Mouse (Mus musculus): ENCODE results near the gene Rlf.

Gene Rlf

DNA sequence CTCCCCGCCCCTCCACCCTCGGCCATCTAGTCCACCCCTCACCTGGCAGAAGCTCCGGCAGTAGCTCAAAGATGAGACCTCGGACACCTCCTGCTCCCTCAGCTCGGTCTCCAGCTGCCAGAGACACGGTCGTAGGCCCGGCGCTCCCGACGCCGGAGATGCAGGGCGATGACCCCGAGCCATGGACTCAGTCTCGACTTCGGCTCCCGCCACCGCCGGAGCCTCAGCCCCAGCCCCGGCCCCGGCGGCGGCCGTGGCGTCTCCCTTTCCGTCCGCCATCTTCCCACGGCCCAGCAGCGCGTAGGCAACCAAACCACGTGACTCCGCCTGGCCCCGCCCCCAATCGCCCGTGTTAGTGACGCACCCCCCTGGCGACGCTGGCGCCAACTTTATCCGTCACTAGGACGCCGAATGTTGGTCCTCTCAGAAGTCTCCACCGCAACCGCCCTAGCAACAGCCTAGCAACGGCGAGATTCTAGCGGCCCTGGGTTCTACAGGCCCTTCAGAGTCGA, at the start of gene Rlf:
Gene Rlf (minus strand): TSS at position 292 of the 512 bp plus-strand sequence.
- CTCF ChIA-PET = interaction anchor here (0.7 to 1.5 kb wide), 3 partner anchors 16 to 1937 kb away, joined by 3 to 4 read pairs (median 4); no protein-coding TSS in a partner anchor

DNA sequence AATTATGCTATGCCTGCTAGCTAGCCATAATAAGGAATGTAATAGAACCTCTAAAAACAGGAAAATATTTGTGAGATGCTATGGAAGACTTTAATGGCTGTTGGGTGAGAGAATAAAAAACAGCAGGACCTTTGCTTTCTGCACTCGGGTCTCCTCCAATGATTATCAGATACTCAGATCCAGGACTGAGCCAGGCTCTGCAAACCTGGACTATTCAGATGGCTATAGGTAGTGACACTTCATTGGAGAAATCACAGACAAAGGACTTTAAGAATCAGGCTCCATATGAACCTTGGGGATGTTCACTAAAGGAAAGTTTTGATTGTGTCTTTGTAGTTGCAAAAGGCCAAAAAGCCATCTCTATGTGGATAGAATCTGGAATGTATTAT, 26.7 kb upstream of the Rlf start:
- CTCF ChIA-PET = no interaction called here

DNA sequence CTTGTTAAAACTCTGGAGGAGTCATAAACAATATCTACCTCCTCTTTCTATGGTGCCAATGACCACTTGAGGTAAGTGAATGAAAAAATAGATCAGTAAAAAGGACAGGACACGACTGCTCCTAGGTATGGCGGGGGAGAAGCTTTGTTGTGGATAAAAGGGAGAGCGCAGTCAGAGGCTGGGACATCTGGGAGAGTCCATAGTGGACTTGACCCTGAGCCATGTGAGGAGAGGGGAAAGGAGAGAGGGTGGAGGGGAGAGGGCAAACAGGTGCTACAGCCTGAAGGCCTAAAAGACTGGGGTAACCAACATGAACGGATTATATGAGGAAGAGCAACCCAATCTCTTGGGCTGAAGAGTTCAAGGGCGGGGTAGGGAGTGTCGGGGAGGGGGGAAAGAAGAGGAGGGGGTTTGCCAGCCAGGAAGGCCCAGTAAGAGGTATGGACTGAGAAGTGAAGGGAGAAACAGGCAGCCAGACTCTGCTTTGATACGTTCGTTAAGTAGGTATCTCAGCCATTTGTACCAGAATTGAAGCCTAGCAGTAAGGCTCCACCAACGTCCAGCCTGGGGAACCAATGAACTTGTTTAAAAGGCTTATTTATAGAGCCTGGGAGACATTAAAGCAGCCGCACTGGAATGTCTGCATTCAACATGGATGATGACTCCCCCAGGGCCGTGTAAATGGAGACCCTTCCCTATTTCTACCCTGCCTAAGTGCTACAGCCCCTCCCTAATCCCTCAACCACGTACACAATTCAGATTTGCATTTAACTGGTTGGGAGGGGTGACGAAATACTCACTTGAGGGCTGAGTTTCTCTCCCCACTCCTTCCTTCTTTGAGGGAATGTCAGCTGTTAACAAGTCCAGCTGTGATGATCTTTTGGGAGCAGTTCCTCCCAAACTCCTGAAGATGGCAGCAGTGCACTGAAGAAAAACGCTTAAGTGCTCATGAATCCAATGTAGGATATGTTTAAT, 26.0 kb upstream of the Rlf start:
- CTCF ChIA-PET = interaction anchor here (0.7 kb wide), 1 partner anchor 433 kb away, joined by 3 read pairs; no protein-coding TSS in a partner anchor

DNA sequence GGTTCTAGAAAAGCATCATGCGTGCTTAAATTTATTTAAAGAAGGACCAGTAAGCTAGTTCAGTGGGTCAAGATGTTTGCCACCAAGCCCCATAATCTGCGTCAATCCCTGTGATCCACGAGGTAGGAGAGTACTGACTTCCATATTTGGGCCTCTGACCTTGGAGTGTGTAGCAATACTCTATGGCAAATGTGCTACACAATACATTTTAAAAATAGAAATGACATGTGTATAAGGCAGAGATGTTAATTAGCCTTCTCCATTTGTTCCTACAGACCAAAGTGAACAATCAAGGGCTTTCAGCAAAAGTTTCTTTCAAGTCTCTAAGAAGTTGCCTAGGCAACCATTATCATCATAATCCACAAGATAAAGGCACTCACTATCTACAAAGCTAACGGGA, 25.0 kb upstream of the Rlf start:
- CTCF ChIA-PET = interaction anchor here (0.7 kb wide), 1 partner anchor 432 kb away, joined by 3 read pairs; no protein-coding TSS in a partner anchor

DNA sequence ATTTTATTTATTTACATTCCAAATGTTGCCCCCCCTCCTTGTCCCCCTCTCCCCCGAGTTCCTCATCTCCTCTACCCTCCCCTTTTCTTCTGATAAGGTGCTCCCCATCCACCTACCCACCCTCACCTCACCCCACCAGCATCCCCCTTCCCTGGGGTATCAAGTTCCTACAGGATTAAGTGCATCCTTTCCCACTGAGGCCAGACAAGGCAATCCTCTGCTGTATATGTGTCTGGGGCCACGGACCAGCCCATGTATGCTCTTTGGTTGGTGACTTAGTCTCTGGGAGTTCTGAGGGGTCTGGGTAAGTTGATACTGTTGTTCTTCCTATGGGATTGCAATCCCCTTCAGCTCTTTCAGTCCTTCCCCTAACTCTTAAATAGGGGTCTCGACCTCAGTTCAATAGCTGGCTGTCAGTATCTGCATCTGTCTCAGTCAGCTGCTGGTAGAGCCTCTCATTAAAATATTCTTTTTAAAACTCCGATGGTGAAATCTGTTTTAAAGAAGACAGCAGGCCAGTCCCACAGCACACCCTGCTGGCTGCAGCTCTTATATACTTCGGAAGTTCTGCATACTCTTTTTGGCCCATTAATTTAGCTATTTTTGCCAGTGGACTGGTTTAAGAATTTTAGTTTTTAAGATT, 17.0 kb upstream of the Rlf start:
- CTCF ChIA-PET = no interaction called here

DNA sequence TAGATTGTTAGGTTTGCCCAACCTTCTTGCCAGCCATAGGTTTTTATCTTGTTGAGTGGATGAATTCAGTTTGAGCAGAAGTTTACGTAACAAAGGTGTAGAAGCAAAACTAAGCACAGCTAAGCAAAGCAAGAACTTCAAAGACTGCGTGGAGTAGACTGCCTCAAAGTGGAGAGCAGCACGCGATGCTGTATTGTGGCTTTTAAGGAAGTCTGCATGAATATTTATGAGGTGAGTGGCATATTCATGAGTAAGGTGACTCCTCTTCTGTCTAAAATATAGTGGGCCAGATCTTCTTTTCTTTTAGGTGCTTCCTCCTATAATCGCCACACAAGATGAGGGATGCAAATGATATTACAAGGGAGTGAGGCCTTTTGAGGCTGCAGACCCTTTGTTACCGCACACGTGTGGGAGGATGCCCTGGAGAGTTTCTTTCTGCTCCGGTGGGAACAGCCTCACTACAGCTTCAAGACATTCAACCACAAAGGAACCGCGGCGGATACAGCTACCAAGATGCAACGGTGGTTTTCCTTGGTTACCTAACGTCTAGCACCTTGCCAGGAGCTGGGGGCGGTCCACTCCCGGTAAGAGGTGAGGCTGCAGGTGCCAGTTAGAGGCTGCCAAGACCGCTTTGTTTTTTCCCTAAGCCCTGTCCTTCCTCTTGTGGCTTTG, 16.2 kb upstream of the Rlf start:
- CTCF ChIA-PET = no interaction called here

DNA sequence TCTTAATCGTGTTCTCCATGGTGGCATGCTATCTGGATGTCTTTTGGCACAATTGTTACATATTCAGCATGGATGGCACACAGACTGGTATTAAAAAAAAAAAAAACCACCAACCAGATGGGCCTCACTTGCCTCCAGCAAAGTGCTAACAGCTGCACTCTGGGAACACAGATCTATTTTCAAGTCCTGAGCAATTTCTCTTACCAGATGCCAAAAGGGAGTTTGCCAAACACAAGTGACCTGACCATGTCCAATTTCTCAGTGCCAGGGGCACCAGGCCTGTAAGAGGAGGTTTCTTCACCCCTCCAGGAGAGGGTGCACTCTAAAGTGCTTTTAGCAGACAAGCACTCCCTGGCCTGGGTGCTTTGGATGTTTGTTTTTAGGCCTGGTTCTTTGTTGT, 12.2 kb upstream of the Rlf start:
- CTCF ChIA-PET = no interaction called here

DNA sequence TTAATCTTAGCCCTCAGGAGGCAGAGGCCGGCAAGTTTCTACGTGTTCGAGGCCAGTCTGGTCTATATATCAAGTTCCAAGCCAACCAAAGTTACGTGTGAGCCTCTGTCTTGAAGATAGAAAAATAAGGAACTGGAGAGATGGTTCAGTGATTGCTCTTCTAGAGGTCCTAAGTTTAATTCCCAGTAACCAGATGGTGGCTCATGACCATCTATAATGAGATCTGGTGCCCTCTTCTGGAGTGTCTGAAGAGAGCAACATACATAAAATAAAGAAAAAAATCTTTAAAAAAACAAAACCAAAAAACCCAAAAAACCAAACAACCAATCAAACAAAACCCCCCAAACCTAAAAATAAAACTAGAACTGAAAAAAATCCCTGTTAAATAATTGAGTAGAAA, 10.3 kb upstream of the Rlf start:
- CTCF ChIA-PET = no interaction called here

DNA sequence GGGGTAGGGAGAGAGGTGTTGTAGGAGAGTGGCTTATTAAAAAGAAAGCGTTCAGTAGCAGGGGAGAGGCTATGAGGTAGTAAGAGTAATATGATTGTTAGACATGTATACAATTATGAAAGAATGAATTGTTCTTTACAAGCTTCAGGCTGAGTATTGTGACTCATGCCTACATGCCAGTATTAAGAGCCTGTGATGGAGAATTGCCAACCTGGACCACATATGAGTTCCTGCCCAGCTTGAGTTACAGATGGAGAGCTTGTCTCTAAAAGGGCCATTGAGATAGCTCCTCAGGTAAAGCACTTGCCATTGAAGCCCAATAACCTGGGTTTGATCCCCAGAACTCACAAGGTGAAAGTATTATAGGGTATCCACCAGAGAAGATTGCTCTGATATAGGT, 8.3 kb upstream of the Rlf start:
- CTCF ChIA-PET = interaction anchor here (0.6 to 0.7 kb wide), 2 partner anchors 42 to 182 kb away, joined by 4 to 18 read pairs; no protein-coding TSS in a partner anchor

DNA sequence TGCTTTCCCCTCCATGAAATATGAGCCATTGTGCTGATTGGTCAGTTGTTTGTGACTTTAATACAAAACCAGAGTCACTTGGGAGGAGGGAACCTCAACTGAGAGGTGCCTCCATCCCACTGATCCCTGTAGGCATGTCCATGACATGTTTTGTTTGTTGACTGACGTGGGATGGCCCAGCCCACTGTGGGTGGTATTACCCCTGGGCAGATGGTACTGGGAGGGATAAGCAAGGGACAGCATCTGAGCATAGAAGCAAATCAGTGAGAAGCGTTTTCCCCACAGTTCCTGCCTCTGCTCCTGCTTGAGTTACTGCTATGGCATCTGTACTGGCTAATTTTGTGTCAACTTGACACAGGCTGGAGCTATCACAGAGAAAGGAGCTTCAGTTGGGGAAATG, 1.3 kb upstream of the Rlf start:
- CTCF ChIA-PET = no interaction called here

DNA sequence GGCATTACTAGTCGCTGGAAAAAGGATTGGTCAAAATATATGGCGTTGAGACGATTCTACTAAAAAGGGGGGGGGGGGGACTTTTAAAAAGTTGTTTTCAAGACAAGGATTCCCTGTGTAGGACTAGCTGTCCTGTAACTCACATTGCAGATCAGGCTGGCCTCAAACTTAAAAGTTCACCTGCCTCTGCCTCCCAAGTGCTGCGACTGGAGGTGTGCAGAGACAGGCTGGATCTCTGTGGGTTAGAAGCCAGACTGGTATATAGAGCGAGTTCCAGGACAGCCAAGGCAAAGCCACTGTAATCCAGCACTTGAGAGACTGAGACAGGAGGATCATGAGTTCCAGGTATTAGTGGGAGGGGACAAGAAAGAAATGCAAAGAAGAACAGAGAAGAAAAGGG, 605 bp upstream of the Rlf start:
- CTCF ChIA-PET = interaction anchor here (0.6 kb wide), 1 partner anchor 13 kb away, joined by 3 read pairs; no protein-coding TSS in a partner anchor

DNA sequence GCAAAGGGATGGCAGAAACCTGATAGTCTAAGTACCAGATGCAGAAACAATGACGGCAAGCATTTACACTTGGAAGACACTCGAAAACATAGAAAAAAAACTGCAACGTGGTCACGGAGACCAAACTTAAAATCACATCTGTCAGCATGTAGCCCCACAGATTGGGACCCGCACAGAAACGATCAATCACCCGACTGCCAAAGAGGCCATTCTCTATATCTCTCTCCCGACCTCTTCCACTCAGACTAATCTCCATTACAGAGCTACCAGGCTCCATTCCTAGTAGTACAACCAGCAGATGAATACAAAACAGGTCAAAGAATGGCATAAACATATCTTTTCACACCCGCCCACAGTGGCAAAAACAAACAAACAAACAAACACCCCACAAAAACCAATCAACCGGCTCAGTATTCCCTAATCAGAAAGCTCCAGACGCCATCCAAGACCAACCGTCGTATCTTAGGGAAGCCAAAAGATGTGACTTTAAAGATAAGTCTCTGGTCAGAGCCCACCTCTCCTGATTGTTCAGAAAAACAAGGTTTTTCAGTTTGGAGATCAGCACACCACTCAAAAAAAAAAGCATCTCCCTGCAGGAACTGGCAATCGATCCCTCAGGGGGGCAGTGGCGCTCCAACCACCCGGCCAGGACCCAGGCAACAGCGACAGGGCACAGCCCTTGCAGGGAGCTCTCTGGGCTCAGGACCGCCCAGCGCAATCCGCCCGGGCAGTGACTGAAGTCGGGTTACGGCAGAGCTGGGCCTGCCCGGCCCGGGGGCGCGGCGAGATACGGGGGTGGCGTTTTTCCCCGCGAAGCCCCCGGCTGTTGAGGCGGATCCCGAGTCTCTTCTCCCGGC, 720 bp downstream of the Rlf start:
- CTCF ChIA-PET = interaction anchor here (0.7 to 1.5 kb wide), 3 partner anchors 15 to 1936 kb away, joined by 3 to 4 read pairs (median 4); no protein-coding TSS in a partner anchor

DNA sequence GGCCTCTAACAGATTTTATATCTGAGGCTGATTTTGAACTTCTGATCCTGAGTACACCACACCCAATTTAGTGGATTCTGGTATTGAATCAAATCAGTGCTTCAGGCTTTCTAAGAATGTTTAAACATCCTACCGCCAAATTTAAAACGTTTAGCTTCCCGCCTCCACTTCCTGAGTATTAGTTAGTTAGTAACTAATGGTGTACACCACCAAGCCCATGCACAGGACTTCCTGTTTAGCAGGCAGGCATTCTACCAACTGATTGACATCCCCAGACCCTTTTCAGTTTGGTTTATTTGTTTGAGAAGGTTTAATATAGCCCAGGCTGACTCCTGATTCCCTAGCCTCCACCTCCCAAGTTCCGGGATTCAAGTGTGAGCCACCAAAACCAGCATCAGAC, 6.0 kb downstream of the Rlf start:
- CTCF ChIA-PET = interaction anchor here (0.6 kb wide), 1 partner anchor 54 kb away, joined by 3 read pairs; no protein-coding TSS in a partner anchor

DNA sequence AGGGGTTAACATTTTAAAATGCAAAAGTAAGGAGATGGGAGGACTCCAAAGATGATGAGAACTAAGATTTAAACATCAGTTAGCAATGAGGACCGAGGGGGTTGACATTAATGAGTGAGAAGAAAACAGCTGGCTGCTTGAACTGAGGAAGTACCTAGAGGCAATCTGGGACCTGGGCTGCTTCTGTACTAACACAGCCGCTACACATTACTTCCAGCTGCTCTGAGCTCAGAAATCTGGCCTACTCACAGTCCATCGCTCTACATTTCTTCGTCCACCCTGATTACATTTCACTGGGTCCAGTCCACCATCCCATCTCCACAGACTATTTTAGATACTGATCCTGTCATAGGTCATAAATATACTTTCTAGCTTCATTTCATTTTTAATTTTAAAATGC, 17.0 kb downstream of the Rlf start:
- CTCF ChIA-PET = no interaction called here

DNA sequence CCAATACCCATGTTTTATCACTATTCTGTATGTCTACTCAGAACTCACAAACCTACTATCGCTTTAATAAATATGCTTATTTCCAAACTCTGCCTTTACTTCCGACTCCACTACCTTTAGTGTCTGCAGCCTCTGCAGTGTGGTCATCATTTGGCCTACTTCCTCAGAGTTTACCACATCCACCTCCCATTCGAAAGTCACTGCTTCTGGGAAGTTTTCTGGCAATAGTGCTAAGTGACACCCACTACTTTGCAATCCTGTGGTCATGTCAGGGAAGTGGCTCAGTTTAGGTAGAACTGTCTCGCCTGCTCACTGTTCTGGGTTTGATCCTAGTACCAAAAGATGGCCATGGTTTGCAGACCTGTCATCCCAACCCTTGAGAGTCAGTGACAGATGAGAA, 17.9 kb downstream of the Rlf start:
- CTCF ChIA-PET = interaction anchor here (0.6 to 0.7 kb wide), 3 partner anchors 449 to 1640 kb away, joined by 3 read pairs; partner anchors contain the start of gene Kcnq4

DNA sequence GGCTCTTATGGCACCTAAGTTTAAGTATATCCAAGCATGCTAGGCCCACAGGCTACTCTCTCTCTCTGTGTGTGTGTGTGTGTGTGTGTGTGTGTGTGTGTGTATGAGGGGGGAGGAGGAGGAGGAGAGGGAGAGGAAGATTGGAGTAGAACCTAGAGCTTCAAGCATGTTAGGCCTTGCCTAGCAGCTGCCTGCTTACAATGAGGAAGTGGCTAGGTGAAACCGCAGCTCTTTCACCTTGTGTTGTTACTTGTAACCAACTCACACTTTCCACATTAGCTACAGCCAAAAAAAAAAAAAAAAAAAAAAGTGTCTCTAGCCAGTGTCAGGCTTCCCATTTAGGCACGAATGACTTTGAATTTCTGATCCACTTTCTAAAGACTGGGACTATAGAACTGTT, 18.7 kb downstream of the Rlf start:
- CTCF ChIA-PET = interaction anchor here (0.6 to 0.7 kb wide), 4 partner anchors 227 to 1669 kb away, joined by 3 read pairs; partner anchors contain the start of gene Kcnq4

DNA sequence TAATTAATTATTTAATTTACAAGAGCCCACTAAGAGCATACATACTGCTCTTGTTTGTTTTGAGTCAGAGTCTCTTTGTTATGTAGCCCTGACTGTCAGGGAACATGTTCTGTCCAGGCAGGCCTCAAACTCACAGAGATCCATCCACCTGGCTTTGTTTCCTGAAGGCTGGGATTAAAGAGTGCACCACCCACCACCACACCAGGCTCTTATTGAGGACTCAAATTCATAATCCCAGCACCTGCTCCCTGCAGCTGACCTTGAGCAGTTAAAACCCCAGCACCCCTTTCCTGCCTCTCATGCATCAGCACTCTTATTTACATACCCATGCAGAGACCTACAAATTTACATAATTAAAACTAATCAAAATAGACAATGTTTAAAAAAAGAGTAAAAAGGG, 20.1 kb downstream of the Rlf start:
- CTCF ChIA-PET = interaction anchor here (0.5 to 0.7 kb wide), 2 partner anchors 20 to 39 kb away, joined by 4 read pairs; partner anchors contain the start of gene Rlf

DNA sequence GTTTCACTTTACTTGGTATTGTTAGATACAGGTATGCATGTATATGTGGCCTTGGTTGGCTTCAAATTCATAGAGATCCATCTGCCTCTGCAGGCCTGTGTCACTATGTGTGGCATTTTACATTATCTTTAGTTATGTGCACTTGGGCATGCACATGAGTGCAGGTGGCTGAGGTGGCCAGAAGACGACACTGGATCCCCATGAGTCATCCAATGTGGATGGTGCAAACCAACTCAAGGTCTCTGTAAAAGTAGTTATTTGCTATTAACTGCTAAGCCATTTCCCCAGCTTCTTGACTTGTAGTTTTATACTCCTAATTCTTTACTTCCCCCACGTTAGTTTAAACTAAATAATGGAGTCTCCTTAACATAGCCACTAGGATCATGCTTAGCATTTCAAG, 22.6 kb downstream of the Rlf start:
- CTCF ChIA-PET = interaction anchor here (0.5 kb wide), 2 partner anchors 10 to 185 kb away, joined by 3 read pairs; no protein-coding TSS in a partner anchor

DNA sequence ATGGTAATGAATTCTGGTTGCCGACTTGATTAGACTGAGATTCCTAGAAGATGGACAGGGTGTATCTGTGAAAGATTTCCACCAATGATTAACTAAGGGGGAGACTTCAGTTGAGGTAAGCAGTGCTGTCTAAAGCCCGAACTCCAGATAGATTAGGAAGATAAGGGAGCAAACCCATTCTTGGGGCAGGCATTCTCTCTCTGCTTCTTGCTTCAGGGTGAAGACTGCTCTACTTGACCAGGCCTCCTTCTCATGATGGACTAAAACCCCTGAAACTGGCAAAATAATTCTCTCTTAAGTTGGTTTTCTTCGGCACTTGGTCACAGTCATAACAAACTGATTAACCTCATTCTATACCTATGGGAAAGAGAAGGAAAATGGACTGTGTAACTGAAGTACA, 25.5 kb downstream of the Rlf start:
- CTCF ChIA-PET = no interaction called here

DNA sequence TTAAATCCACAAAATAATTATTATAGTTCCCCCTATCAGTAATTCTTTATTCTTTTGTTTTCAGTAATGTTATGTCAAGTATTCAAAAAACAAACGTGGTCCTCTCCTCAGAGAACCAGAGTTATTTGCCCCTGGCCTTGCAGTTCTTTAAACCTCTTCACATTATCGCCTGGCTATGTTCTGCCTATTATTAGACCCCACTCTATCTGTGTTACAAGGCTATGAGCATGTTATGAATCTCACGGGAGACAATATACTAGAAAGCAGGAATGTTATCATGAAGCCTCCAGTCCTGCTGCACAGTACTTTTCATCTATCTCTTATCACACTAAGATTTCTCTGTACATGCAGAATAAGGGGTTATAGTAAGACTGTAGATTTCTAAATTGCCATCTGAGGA, 35.2 kb downstream of the Rlf start:
- CTCF ChIA-PET = no interaction called here

DNA sequence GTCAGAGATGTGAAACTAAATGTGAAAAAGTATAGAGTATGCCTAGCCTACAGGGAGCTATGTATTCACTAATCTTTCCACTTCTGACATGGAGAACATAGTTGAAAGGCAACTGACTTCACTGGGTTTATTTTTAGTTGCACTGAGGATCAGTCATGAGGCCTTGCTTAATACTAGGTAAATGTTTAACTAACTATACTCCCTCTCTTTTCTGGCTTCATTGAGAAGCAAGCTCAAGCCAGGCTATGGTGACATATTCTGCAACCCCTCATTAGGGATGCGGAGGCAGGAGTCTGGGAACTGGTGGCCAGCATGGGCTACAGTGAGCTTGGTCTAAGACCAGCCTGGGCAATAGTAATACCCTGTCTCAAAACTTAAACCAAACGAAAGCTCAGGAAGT, 47.2 kb downstream of the Rlf start:
- CTCF ChIA-PET = no interaction called here
